In genomic region chr3:88526157-88527131, GRCm38 (mm10) we compare ENCODE assay signal across 7 mouse cellular contexts. TPM values are rescaled to one million over a fixed set of nuclear protein-coding genes. Genes with fewer than 3 reads are reported as not detected.
DNase-seq lines count a peak whose midpoint lies in the region; ATAC-seq lines count a peak whose summit lies in the region.

No protein-coding gene starts in this region.

- H3K9me3 ChIP-seq in intestine, embryonic 16.5 days (ENCODE audit: control insufficient read depth, low read length): no peaks in the 10 kb centered on the region
- no peaks in the 10 kb centered on the region for H3K9me3 ChIP-seq in limb, embryonic 11.5 days (ENCODE audit: control insufficient read depth, low read length)
- no peaks in the 10 kb centered on the region for H3K9me3 ChIP-seq in midbrain, embryonic 14.5 days (ENCODE audit: control insufficient read depth, low read length)

- H3K27me3 ChIP-seq in intestine, embryonic 16.5 days (replicated peaks; ENCODE audit: control insufficient read depth, insufficient read depth, low read length): no peaks in the 10 kb centered on the region
- no peaks in the 10 kb centered on the region for H3K27me3 ChIP-seq in limb, embryonic 11.5 days (ENCODE audit: control insufficient read depth, insufficient read depth, low read length)
- no peaks in the 10 kb centered on the region for H3K27me3 ChIP-seq in midbrain, embryonic 14.5 days (ENCODE audit: control insufficient read depth, insufficient read depth, low read length)

- H3K36me3 ChIP-seq in intestine, embryonic 16.5 days (ENCODE audit: control insufficient read depth, insufficient read depth, low read length): peaks cover 3% of the 10 kb centered on the region; the same call in 1 of the 2 replicates
- H3K36me3 ChIP-seq in limb, embryonic 11.5 days (ENCODE audit: control insufficient read depth, insufficient read depth, low read length): 0 out of 2 replicates have a peak, but pooled peaks cover 3% of the 10 kb centered on the region
- peaks cover 20% of the 10 kb centered on the region for H3K36me3 ChIP-seq in midbrain, embryonic 14.5 days (ENCODE audit: control insufficient read depth, insufficient read depth, low read length)

- H3K4me3 ChIP-seq in intestine, embryonic 16.5 days (ENCODE audit: low read length): no peak overlapping the region
- no peak overlapping the region for H3K4me3 ChIP-seq in limb, embryonic 11.5 days (ENCODE audit: low read depth, low read length)
- H3K4me3 ChIP-seq in midbrain, embryonic 14.5 days (replicated peaks; ENCODE audit: low read depth, low read length): no peak overlapping the region

- H3K4me1 ChIP-seq in intestine, embryonic 16.5 days (ENCODE audit: control insufficient read depth, insufficient read depth, low read length): peaks cover 30% of the 10 kb centered on the region
- H3K4me1 ChIP-seq in limb, embryonic 11.5 days (ENCODE audit: control insufficient read depth, insufficient read depth, low read length): peaks cover 27% of the 10 kb centered on the region
- peaks cover 46% of the 10 kb centered on the region for H3K4me1 ChIP-seq in midbrain, embryonic 14.5 days (ENCODE audit: control insufficient read depth, insufficient read depth, low read length)

- 34% methylated on average over 17 of the region's 17 CpGs for WGBS in intestine, embryonic 16.5 days
- 37% methylated on average over 17 of the region's 17 CpGs for WGBS in limb, embryonic 11.5 days
- WGBS in midbrain, embryonic 14.5 days: 33% methylated on average over 17 of the region's 17 CpGs

- 0 out of 2 replicates have a peak overlapping the region, but pooled peaks have one; percentile 0 for H3K4me2 ChIP-seq in intestine, embryonic 16.5 days (ENCODE audit: low read depth, low read length)
- H3K4me2 ChIP-seq in limb, embryonic 11.5 days (ENCODE audit: low read depth, severe bottlenecking): no peak overlapping the region
- peak overlapping the region; percentile 29 for H3K4me2 ChIP-seq in midbrain, embryonic 14.5 days (ENCODE audit: low read length)

- peak; percentile 75 to 80 for DNase-seq in adrenal gland, adult 18-20 months (ENCODE audit: low spot score in 2 of 2)
- DNase-seq in embryo, embryonic 11 days: peak; percentile 93
- peak; percentile 79 to 85 for DNase-seq in gastrocnemius, postnatal 4 days (ENCODE audit: low spot score in 2 of 2)
- peak; percentile 96 for DNase-seq in limb, embryonic 11.5 days (ENCODE audit: low spot score)
- peak; percentile 94 for DNase-seq in midbrain, embryonic 14.5 days
- DNase-seq in spleen, adult 12 weeks (ENCODE audit: low spot score): peak; percentile 77

- H3K27ac ChIP-seq in intestine, embryonic 16.5 days (ENCODE audit: low read length): no peak overlapping the region
- no peak overlapping the region for H3K27ac ChIP-seq in limb, embryonic 11.5 days (replicated peaks; ENCODE audit: low read depth, low read length)
- no peak overlapping the region for H3K27ac ChIP-seq in midbrain, embryonic 14.5 days (replicated peaks; ENCODE audit: low read depth, low read length)

- peak; percentile 69 for ATAC-seq in intestine, embryonic 16.5 days
- ATAC-seq in limb, embryonic 11.5 days (ENCODE audit: insufficient number of reproducible peaks, low FRiP score, low TSS enrichment, low read depth): peak; percentile 63; the same call in 1 of the 2 replicates
- ATAC-seq in midbrain, embryonic 14.5 days (ENCODE audit: low FRiP score, low TSS enrichment): peak; percentile 63; the same call in 1 of the 2 replicates

- H3K9ac ChIP-seq in intestine, embryonic 16.5 days (ENCODE audit: low read depth, low read length): no peak overlapping the region
- H3K9ac ChIP-seq in limb, embryonic 11.5 days (ENCODE audit: low read length): no peak overlapping the region
- H3K9ac ChIP-seq in midbrain, embryonic 14.5 days (replicated peaks; ENCODE audit: low read length): no peak overlapping the region; the same call in 1 of the 2 replicates

RNA-seq across cellular contexts. Expression of gene Mex3a, which starts 5.8 kb away (rescaled TPM):
- 1 to 10 TPM; 2.6 to 3.3 TPM for total RNA-seq in adrenal gland, adult 18-20 months (2021)
- total RNA-seq in gastrocnemius, postnatal 4 days (2021): 10 to 100 TPM; 12.9 to 13.1 TPM
- polyA plus RNA-seq in intestine, embryonic 16.5 days (2015; fragmentation: Nextera tagmentation; extraction: Ambion mirVana): 6.5 and 7.3 TPM in 2 replicates
- polyA plus RNA-seq in limb, embryonic 11.5 days (2014; fragmentation: Nextera tagmentation; extraction: Ambion mirVana): 42.6 and 43.5 TPM in 2 replicates
- 50.8 and 51.8 TPM in 2 replicates for polyA plus RNA-seq in midbrain, embryonic 14.5 days (2014; fragmentation: Nextera tagmentation; extraction: Ambion mirVana)

RNA-seq across cellular contexts. Expression of gene Lmna, which starts 16.7 kb away (rescaled TPM):
- total RNA-seq in adrenal gland, adult 18-20 months (2021): 100 to 1,000 TPM; 106 to 137 TPM
- total RNA-seq in gastrocnemius, postnatal 4 days (2021): 100 to 1,000 TPM; 355 to 365 TPM
- 126 and 127 TPM in 2 replicates for polyA plus RNA-seq in intestine, embryonic 16.5 days (2015; fragmentation: Nextera tagmentation; extraction: Ambion mirVana)
- polyA plus RNA-seq in limb, embryonic 11.5 days (2014; fragmentation: Nextera tagmentation; extraction: Ambion mirVana): 20.3 and 20.4 TPM in 2 replicates
- 31.0 and 34.3 TPM in 2 replicates for polyA plus RNA-seq in midbrain, embryonic 14.5 days (2014; fragmentation: Nextera tagmentation; extraction: Ambion mirVana)

RNA-seq across cellular contexts. Expression of gene Rab25, which starts 21.7 kb away (rescaled TPM):
- total RNA-seq in adrenal gland, adult 18-20 months (2021): not detected
- total RNA-seq in gastrocnemius, postnatal 4 days (2021): under 1 TPM; 0.57 to 0.91 TPM
- polyA plus RNA-seq in intestine, embryonic 16.5 days (2015; fragmentation: Nextera tagmentation; extraction: Ambion mirVana): 102 and 109 TPM in 2 replicates
- polyA plus RNA-seq in limb, embryonic 11.5 days (2014; fragmentation: Nextera tagmentation; extraction: Ambion mirVana): 2.4 and 3.1 TPM in 2 replicates
- polyA plus RNA-seq in midbrain, embryonic 14.5 days (2014; fragmentation: Nextera tagmentation; extraction: Ambion mirVana): not detected in 2 replicates

RNA-seq across cellular contexts. Expression of gene Lamtor2, which starts 26.4 kb away (rescaled TPM):
- total RNA-seq in adrenal gland, adult 18-20 months (2021): 100 to 1,000 TPM; 156 to 164 TPM
- 10 to 100 TPM; 78.5 to 81.4 TPM for total RNA-seq in gastrocnemius, postnatal 4 days (2021)
- 244 and 256 TPM in 2 replicates for polyA plus RNA-seq in intestine, embryonic 16.5 days (2015; fragmentation: Nextera tagmentation; extraction: Ambion mirVana)
- 78.9 and 89.3 TPM in 2 replicates for polyA plus RNA-seq in limb, embryonic 11.5 days (2014; fragmentation: Nextera tagmentation; extraction: Ambion mirVana)
- polyA plus RNA-seq in midbrain, embryonic 14.5 days (2014; fragmentation: Nextera tagmentation; extraction: Ambion mirVana): 93.4 and 154 TPM in 2 replicates

RNA-seq across cellular contexts. Expression of gene Ubqln4, which starts 27.1 kb away (rescaled TPM):
- 10 to 100 TPM; 72.9 to 96.6 TPM for total RNA-seq in adrenal gland, adult 18-20 months (2021)
- 10 to 100 TPM; 54.9 to 58.0 TPM for total RNA-seq in gastrocnemius, postnatal 4 days (2021)
- polyA plus RNA-seq in intestine, embryonic 16.5 days (2015; fragmentation: Nextera tagmentation; extraction: Ambion mirVana): 37.2 and 38.9 TPM in 2 replicates
- 80.1 and 85.3 TPM in 2 replicates for polyA plus RNA-seq in limb, embryonic 11.5 days (2014; fragmentation: Nextera tagmentation; extraction: Ambion mirVana)
- polyA plus RNA-seq in midbrain, embryonic 14.5 days (2014; fragmentation: Nextera tagmentation; extraction: Ambion mirVana): 42.4 and 47.8 TPM in 2 replicates

Comparison
In these comparisons a context has a peak if more than half of its experiments do, and no peak if none do; other contexts are left out.
1. RNA of gene Rab25, which starts 21.7 kb away (polyA plus RNA-seq): 102 to 109 TPM in intestine, embryonic 16.5 days; 2.4 to 3.1 TPM in limb, embryonic 11.5 days and not detected in midbrain, embryonic 14.5 days; every median in the first group is over 10 times any median in the second.
2. Peak in every context shown above with its lines, with median percentiles within 50 percentile points of each other: DNase-seq and ATAC-seq.